Mouse (Mus musculus) spleen, adult 2 months (tissue): ENCODE measurements at regions not wholly inside any gene's neighbourhood (a gene's known extent, or its start where the extent isn't known, plus 50 kb on each side); places are given as distances from the start of the nearest gene placed in this dataset.

Source experiments
- DNase-seq, 2 experiments: peaks; one replicate each; pipeline versions ENCODE4 v3.0.0 to v3.0.0-alpha.2; 2012 to 2021; ENCODE audit warnings: low spot score in 2 of 2, low read depth in 1 of 2
- H3K27ac ChIP-seq: fragments of 200-500 bp; 2 replicates; pipeline ENCODE4 v1.5.1; 2012; ENCODE audit warnings: low read length, inconsistent platforms; ENCODE audit not compliant: insufficient read depth
- H3K27me3 ChIP-seq: fragments of 200-500 bp; 2 replicates; pipeline ENCODE4 v1.6.1; 2012; ENCODE audit warnings: mild to moderate bottlenecking, moderate library complexity, low read length, inconsistent platforms; ENCODE audit not compliant: control insufficient read depth, insufficient read depth
- H3K36me3 ChIP-seq: fragments of 200-500 bp; 2 replicates; pipeline ENCODE4 v1.6.1; 2012; ENCODE audit warnings: mild to moderate bottlenecking, low read length, inconsistent platforms; ENCODE audit not compliant: control insufficient read depth, insufficient read depth
- H3K4me1 ChIP-seq: fragments of 200-500 bp; 2 replicates; pipeline ENCODE4 v1.6.1; 2011; ENCODE audit warnings: inconsistent platforms; ENCODE audit not compliant: control insufficient read depth, insufficient read depth, insufficient read length
- H3K4me3 ChIP-seq: fragments of 200-500 bp; 2 replicates; pipeline ENCODE4 v1.5.1; 2011; ENCODE audit warnings: mild to moderate bottlenecking, inconsistent platforms; ENCODE audit not compliant: insufficient read depth, insufficient read length; ENCODE audit errors: extremely low read depth
- CTCF ChIP-seq: fragments of 200-500 bp; IDR thresholded peaks from 2 replicates; pipeline ENCODE4 v1.5.1; 2011; ENCODE audit warnings: mild to moderate bottlenecking, inconsistent platforms; ENCODE audit not compliant: insufficient read depth, insufficient read length, insufficient replicate concordance; ENCODE audit errors: extremely low read depth
- POLR2A ChIP-seq: fragments of 200-500 bp; IDR thresholded peaks from 2 replicates; pipeline ENCODE4 v1.6.1; 2011; ENCODE audit warnings: low read depth, low read length, inconsistent platforms
- WGBS: fragments of 180-500 bp; shearing (Covaris S2); methylation state at CpG from one replicate; pipeline ENCODE4 v1.1.7; 2018; 5-methylcytosine and 5-hydroxymethylcytosine counted together

- no peaks in the 10 kb centered on the region for H3K36me3 ChIP-seq
- no peak for DNase-seq
- no peak overlapping the region for H3K4me3 ChIP-seq
- no peaks in the 10 kb centered on the region for H3K4me1 ChIP-seq
- H3K27me3 ChIP-seq: no peaks in the 10 kb centered on the region
- 68% methylated on average over 2 of the region's 2 CpGs for WGBS
- no peak overlapping the region for H3K27ac ChIP-seq
- TF ChIP-seq CTCF (no peak), POLR2A (no peak)
These were observed 226.6 kb upstream of the Prep start for GRCm38 (mm10) chr10:44840449-44840848.

DNA sequence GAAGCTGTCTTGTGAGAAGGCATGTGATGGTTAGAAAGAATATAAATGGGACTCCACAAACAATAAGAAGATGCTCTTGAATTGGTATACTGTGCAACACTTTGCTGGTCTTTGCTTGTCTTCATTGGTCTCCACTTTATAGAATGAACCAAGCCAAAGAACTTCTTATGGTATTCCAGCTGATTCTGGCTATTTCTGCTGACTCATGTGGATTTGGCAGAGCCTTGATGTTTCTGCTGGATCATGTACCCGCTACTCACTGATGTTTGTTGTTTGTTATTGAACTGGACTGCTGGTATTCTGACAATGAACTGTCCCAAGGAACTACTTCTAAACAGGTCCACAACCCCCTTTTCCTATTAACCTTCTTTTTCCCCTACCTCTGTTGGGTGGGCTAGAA is 234.5 kb upstream of the Prep start:
- no peak overlapping the region for H3K4me3 ChIP-seq
- H3K36me3 ChIP-seq: no peaks in the 10 kb centered on the region
- 95% methylated on average over 1 of the region's 1 CpGs for WGBS
- no peak for TF ChIP-seq CTCF
- TF ChIP-seq POLR2A: no peak
- no peaks in the 10 kb centered on the region for H3K27me3 ChIP-seq
- no peak overlapping the region for H3K27ac ChIP-seq
- DNase-seq: no peak
- H3K4me1 ChIP-seq: no peaks in the 10 kb centered on the region

DNA sequence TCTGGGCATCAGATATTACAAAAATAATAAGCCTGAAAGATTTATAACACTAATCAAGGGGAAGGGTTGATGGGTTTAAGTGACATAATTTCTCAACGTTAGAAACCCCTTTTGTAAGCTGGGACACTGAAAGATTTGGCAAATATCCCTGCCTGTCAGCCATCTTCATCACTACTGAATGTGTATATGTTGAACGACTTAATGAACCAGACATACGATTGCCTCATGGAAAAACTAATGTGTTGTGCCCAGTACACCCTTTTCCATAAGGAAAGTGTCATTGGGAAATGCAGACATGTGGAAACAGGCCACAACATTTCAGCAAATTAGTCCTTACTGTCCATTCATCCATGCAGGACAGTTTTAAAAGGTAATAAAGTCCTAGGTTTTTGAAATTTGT is 240.7 kb upstream of the Prep start:
- no peaks in the 10 kb centered on the region for H3K4me1 ChIP-seq
- 81% methylated on average over 3 of the region's 3 CpGs for WGBS
- no peak for DNase-seq
- no peak overlapping the region for H3K4me3 ChIP-seq
- no peak overlapping the region for H3K27ac ChIP-seq
- no peaks in the 10 kb centered on the region for H3K36me3 ChIP-seq
- H3K27me3 ChIP-seq: no peaks in the 10 kb centered on the region
- TF ChIP-seq CTCF (no peak), POLR2A (no peak)

DNA sequence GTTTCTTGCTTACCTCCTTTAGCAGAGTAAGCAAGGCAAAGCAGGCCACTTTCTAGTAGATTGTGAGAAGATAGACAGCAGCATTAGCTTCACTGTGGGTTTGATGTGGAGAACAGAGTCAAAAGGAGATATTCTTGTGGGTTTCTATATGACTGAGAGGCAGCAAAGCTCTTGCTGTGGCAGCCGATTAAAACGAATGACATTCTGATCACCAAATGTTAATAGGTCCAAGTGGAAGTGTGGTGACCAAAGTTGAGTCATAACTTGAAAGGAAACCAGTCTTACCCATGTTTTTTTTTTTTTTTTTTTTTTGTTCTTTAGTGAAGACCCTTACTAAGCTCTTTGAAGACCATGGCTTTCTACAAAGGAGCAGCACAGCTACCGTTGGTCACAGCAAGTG is 245.3 kb upstream of the Prep start:
- H3K36me3 ChIP-seq: no peaks in the 10 kb centered on the region
- no peak for DNase-seq
- no peak overlapping the region for H3K4me3 ChIP-seq
- 82% methylated on average over 3 of the region's 3 CpGs for WGBS
- H3K27ac ChIP-seq: no peak overlapping the region
- H3K27me3 ChIP-seq: no peaks in the 10 kb centered on the region
- no peak for TF ChIP-seq CTCF
- TF ChIP-seq POLR2A: no peak
- H3K4me1 ChIP-seq: no peaks in the 10 kb centered on the region

DNA sequence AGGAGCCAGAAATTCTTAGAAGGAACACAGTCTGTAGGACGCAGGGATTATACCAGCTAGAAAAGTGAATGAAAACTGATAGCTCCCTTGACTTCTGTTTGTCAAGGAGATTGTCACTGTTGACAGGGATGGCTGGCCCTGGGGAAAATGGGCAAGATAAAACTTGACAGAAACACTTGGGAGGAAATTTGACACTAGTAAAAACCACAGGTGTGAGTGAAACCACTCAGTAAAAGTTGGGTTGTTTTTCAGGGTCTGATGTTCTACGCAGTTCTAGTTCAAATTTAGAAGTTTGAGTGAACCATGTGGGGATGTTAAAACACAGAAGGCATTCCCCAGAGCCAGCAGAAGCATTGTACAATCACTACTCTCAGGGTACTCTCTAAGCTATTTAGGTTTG is 246.6 kb upstream of the Prep start:
- Histone ChIP-seq H3K27ac (no peak overlapping the region), H3K36me3 (no peaks in the 10 kb centered on the region), H3K27me3 (no peaks in the 10 kb centered on the region), H3K4me1 (no peaks in the 10 kb centered on the region), H3K4me3 (no peak overlapping the region)
- 69% methylated on average over 2 of the region's 2 CpGs for WGBS
- DNase-seq: no peak
- TF ChIP-seq POLR2A: no peak
- no peak for TF ChIP-seq CTCF

- no peak overlapping the region for H3K4me3 ChIP-seq
- no peaks in the 10 kb centered on the region for H3K4me1 ChIP-seq
- no peak overlapping the region for H3K27ac ChIP-seq
- DNase-seq: no peak
- TF ChIP-seq CTCF: no peak
- no peak for TF ChIP-seq POLR2A
- 88% methylated on average over 2 of the region's 2 CpGs for WGBS
- H3K36me3 ChIP-seq: no peaks in the 10 kb centered on the region
- no peaks in the 10 kb centered on the region for H3K27me3 ChIP-seq
These were observed 247.6 kb upstream of the Prep start for GRCm38 (mm10) chr10:44819361-44819760.

DNA sequence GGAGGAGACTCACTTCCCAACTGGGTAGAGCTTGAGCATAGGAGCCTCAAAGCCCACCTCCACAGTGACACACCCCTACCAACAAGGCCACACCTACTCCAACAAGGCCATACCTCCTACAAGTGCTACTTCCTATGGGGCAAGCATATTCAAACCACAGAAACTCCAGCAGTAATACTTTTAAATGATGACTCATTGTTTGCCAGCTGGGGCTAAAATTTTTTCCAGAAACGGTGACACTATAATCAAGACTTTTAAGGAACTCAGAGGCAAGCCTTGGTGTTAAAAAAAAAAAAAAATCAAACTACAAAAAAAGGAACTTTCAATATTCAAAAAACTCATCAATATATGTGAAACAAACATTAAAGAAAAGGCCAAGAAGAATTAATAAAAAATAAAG is 248.4 kb upstream of the Prep start:
- Histone ChIP-seq H3K27ac (no peak overlapping the region), H3K36me3 (no peaks in the 10 kb centered on the region), H3K4me3 (no peak overlapping the region), H3K4me1 (no peaks in the 10 kb centered on the region), H3K27me3 (no peaks in the 10 kb centered on the region)
- 2% methylated on average over 1 of the region's 1 CpGs for WGBS
- TF ChIP-seq CTCF: no peak
- TF ChIP-seq POLR2A: no peak
- DNase-seq: no peak
